Mouse (Mus musculus): ENCODE measurements around the gene Fbxl15.
A peak's percentile ranks its signal among the peaks of the same experiment; 100 is the strongest.

The Fbxl15 gene

GRCm38 (mm10) chr19:46328081-46329030, at the start of gene Fbxl15:
Gene Fbxl15 (plus strand): TSS chr19:46328184.
- DNase-seq, result peak; percentile 94

- no peak for DNase-seq
Observed at GRCm38 (mm10) chr19:46282081-46282849, 45.7 kb upstream of the Fbxl15 start.

- no peak for DNase-seq
Observed at GRCm38 (mm10) chr19:46284686-46285085, 43.3 kb upstream of the Fbxl15 start.

GRCm38 (mm10) chr19:46285631-46286030, 42.4 kb upstream of the Fbxl15 start:
- DNase-seq, result no peak

- DNase-seq, result no peak
Observed at GRCm38 (mm10) chr19:46286047-46286446, 41.9 kb upstream of the Fbxl15 start.

GRCm38 (mm10) chr19:46286926-46287325, 41.1 kb upstream of the Fbxl15 start:
- DNase-seq, result no peak

- DNase-seq, result no peak
Observed at GRCm38 (mm10) chr19:46287566-46287965, 40.4 kb upstream of the Fbxl15 start.

GRCm38 (mm10) chr19:46290535-46291105, 37.4 kb upstream of the Fbxl15 start:
- DNase-seq, result no peak

GRCm38 (mm10) chr19:46296938-46297337, 31.0 kb upstream of the Fbxl15 start:
- no peak for DNase-seq

GRCm38 (mm10) chr19:46300294-46301045, 27.5 kb upstream of the Fbxl15 start:
- no peak for DNase-seq

GRCm38 (mm10) chr19:46302551-46302950, 25.4 kb upstream of the Fbxl15 start:
- DNase-seq, result no peak

- DNase-seq, result no peak
Observed at GRCm38 (mm10) chr19:46303251-46304215, 24.5 kb upstream of the Fbxl15 start.

- peak; percentile 97 to 98 for DNase-seq
Observed at GRCm38 (mm10) chr19:46304216-46304841, 23.7 kb upstream of the Fbxl15 start, which contains the start of gene Nfkb2. Gene Nfkb2 (plus strand): TSS chr19:46304320.

- no peak for DNase-seq
Observed at GRCm38 (mm10) chr19:46304908-46305333, 23.1 kb upstream of the Fbxl15 start.

- DNase-seq, result peak; percentile 89 to 92
Observed at GRCm38 (mm10) chr19:46305432-46306267, 22.3 kb upstream of the Fbxl15 start.

- no peak for DNase-seq
Observed at GRCm38 (mm10) chr19:46306268-46306610, 21.7 kb upstream of the Fbxl15 start.

GRCm38 (mm10) chr19:46306751-46307289, 21.2 kb upstream of the Fbxl15 start:
- DNase-seq, result no peak

GRCm38 (mm10) chr19:46307781-46308180, 20.2 kb upstream of the Fbxl15 start:
- DNase-seq, result peak in 1 of 2 experiments; percentile 4

GRCm38 (mm10) chr19:46308303-46308702, 19.7 kb upstream of the Fbxl15 start:
- DNase-seq, result peak in 1 of 2 experiments; percentile 3

Data from lung, adult 18-20 months (tissue).